Mouse (Mus musculus): ENCODE data around the gene Syf2.
A peak's percentile ranks its signal among the peaks of the same experiment; 100 is the strongest.

Gene Syf2

GRCm38 (mm10) chr4:134978930-134979329, 48.2 kb downstream of the Syf2 start:
- DNase-seq, result no peak

GRCm38 (mm10) chr4:134981959-134982431, 51.3 kb downstream of the Syf2 start:
- DNase-seq, result no peak

GRCm38 (mm10) chr4:134983136-134983535, 52.4 kb downstream of the Syf2 start:
- DNase-seq, result no peak

GRCm38 (mm10) chr4:134984555-134984954, 53.9 kb downstream of the Syf2 start:
- DNase-seq, result no peak

- peak; percentile 54 for DNase-seq
Observed at GRCm38 (mm10) chr4:134985626-134986335, 55.1 kb downstream of the Syf2 start.

- no peak for DNase-seq
Observed at GRCm38 (mm10) chr4:134986336-134986635, 55.6 kb downstream of the Syf2 start.

GRCm38 (mm10) chr4:134986963-134987362, 56.3 kb downstream of the Syf2 start:
- DNase-seq, result no peak

All from retina, postnatal 1 day (tissue).